Mouse (Mus musculus) brain, embryonic 14.5 days (tissue): ENCODE measurements around the gene Ift74.

ENCODE experiments used
- CTCF ChIP-seq: fragments of 200-500 bp; IDR thresholded peaks from 2 replicates; pipeline ENCODE4 v1.5.1; 2012; ENCODE audit warnings: inconsistent platforms, mild to moderate bottlenecking, moderate library complexity, borderline replicate concordance; ENCODE audit not compliant: insufficient read depth, insufficient read length; ENCODE audit errors: extremely low read depth
- POLR2A ChIP-seq: fragments of 200-500 bp; IDR thresholded peaks from 2 replicates; pipeline ENCODE4 v1.6.1; 2012; ENCODE audit warnings: mild to moderate bottlenecking, inconsistent platforms, borderline replicate concordance; ENCODE audit not compliant: poor library complexity, insufficient read depth, insufficient read length, severe bottlenecking; ENCODE audit errors: extremely low read depth

DNA sequence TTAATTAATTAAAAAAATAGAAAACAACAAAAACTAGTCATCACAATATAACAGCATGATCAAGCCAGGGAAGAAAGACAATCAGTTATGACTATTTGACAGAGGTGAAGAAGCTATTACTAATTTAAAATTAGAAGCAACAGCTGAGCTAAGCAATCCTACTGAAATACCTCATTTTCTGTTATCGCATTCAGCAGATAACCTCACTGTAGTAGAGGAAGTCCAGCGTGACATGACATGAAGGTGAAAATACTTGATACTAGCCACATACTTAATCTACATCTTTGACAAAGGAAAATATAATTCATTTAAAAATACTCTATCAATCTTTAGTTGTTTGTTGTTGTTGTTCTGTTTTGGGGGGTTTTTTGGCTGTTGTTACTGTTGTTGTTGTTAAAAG lies 96.7 kb downstream of the Ift74 start:
- TF ChIP-seq CTCF (no peak), POLR2A (no peak)
